ENCODE assay signal across 20 mouse cellular contexts in the genomic region with DNA sequence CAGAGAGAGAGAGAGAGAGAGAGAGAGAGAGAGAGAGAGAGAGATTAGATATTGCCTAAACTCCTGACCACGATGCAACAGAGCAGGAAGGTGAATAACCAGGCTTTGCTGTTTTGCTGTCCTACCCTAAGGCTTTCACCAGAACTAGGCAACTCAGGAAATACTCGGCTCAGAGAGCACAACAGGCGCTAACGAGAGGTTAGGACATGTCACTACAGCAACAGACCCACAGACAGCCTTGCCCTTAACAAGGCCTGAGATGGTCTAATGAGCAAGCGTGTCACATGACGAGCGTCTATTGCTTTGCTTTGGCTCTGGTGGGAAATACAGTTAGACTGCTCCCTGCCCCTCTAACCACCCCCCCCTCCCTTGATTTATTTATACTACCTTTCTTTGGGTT. TPM values are rescaled to one million over a fixed set of nuclear protein-coding genes. Genes with fewer than 3 reads are reported as not detected.
DNase-seq lines count a peak whose midpoint lies in the region; ATAC-seq and TF ChIP-seq lines count a peak whose summit lies in the region.
"Had no signal": no experiment of that assay in that cellular context is flagged by ENCODE, and none has a peak within 500 bp of the region (broad histone marks: within the 10 kb centered on the region; RNA-seq: fewer than 3 reads in every experiment).

No protein-coding gene starts in this region.

- no peaks in the 10 kb centered on the region for H3K4me1 ChIP-seq in hindbrain, embryonic 16.5 days (ENCODE audit: control insufficient read depth, insufficient read depth, low read depth, low read length)
- no peaks in the 10 kb centered on the region; the same call in 1 of the 2 replicates for H3K4me1 ChIP-seq in hindbrain, postnatal 0 days (ENCODE audit: insufficient read depth, low read length)
- H3K4me1 ChIP-seq in megakaryocyte, embryonic 14.5 days = peaks cover 11% of the 10 kb centered on the region

- no peak overlapping the region for H3K4me3 ChIP-seq in hindbrain, embryonic 16.5 days (ENCODE audit: low read length)
- no peak overlapping the region for H3K4me3 ChIP-seq in hindbrain, postnatal 0 days (ENCODE audit: low read length)
- H3K4me3 ChIP-seq in megakaryocyte, embryonic 14.5 days (replicated peaks) = peak overlapping the region; percentile 7
- H3K4me3 ChIP-seq: erythroblast, embryonic 14.5 days; heart, adult 2 months; lung, embryonic 15.5 days; midbrain, embryonic 10.5 days had no signal

- no peak for TF ChIP-seq CTCF in hindbrain, postnatal 0 days (IDR thresholded peaks at IDR 0.05; ENCODE audit: low read depth)

- no peak overlapping the region for H3K4me2 ChIP-seq in hindbrain, embryonic 16.5 days (ENCODE audit: low read length)
- H3K4me2 ChIP-seq in hindbrain, postnatal 0 days (ENCODE audit: low read depth, low read length) = no peak overlapping the region
- H3K4me2 ChIP-seq: lung, embryonic 15.5 days had no signal

- no peak overlapping the region for H3K27ac ChIP-seq in hindbrain, embryonic 16.5 days (ENCODE audit: low read depth, low read length)
- H3K27ac ChIP-seq in hindbrain, postnatal 0 days = no peak overlapping the region
- H3K27ac ChIP-seq: heart, adult 2 months; kidney, postnatal 0 days; lung, embryonic 15.5 days; midbrain, embryonic 10.5 days had no signal

- no peaks in the 10 kb centered on the region for H3K36me3 ChIP-seq in hindbrain, embryonic 16.5 days (ENCODE audit: control insufficient read depth, insufficient read depth, low read length)
- H3K36me3 ChIP-seq in hindbrain, postnatal 0 days (ENCODE audit: insufficient read depth, low read length) = no peaks in the 10 kb centered on the region
- no peaks in the 10 kb centered on the region for H3K36me3 ChIP-seq in megakaryocyte, embryonic 14.5 days (replicated peaks; ENCODE audit: low read length)

- H3K9ac ChIP-seq in hindbrain, embryonic 16.5 days (ENCODE audit: low read depth, low read length) = no peak overlapping the region
- no peak overlapping the region for H3K9ac ChIP-seq in hindbrain, postnatal 0 days (replicated peaks; ENCODE audit: low read length)
- H3K9ac ChIP-seq: lung, embryonic 15.5 days had no signal

- no peaks in the 10 kb centered on the region for H3K27me3 ChIP-seq in hindbrain, embryonic 16.5 days (replicated peaks; ENCODE audit: control insufficient read depth, insufficient read depth, low read length)
- H3K27me3 ChIP-seq in hindbrain, postnatal 0 days (ENCODE audit: insufficient read depth, low read length) = no peaks in the 10 kb centered on the region
- H3K27me3 ChIP-seq in megakaryocyte, embryonic 14.5 days (replicated peaks) = no peaks in the 10 kb centered on the region
- H3K27me3 ChIP-seq: lung, embryonic 15.5 days had no signal

- no peak for DNase-seq in hindbrain, postnatal 0 days (ENCODE audit: low spot score)
- DNase-seq in spleen, postnatal 36 days (ENCODE audit: low spot score in 2 of 2) = peak; percentile 20 to 22
- no peak for DNase-seq in spleen, adult 18-20 months
- no peak for DNase-seq in embryo, embryonic 10 days (ENCODE audit: low spot score)
- DNase-seq: adrenal gland, adult 8-10 months; cerebellum, adult 8-10 months; embryo, embryonic 11 days; heart, adult 2 months; layer of hippocampus, adult 9-11 months; liver; right cerebral cortex, postnatal 14 days had no signal

- no peaks in the 10 kb centered on the region for H3K9me3 ChIP-seq in hindbrain, embryonic 16.5 days (ENCODE audit: control insufficient read depth, low read length)
- H3K9me3 ChIP-seq in hindbrain, postnatal 0 days (ENCODE audit: low read length) = no peaks in the 10 kb centered on the region
- H3K9me3 ChIP-seq in megakaryocyte, embryonic 14.5 days = no peaks in the 10 kb centered on the region
- H3K9me3 ChIP-seq: lung, embryonic 15.5 days; midbrain, embryonic 10.5 days had no signal

- WGBS in hindbrain, embryonic 16.5 days = 54% methylated on average over 7 of the region's 7 CpGs
- WGBS in hindbrain, postnatal 0 days = 55% methylated on average over 7 of the region's 7 CpGs

- 0 out of 2 replicates have a peak, but pooled peaks have one; percentile 34 for ATAC-seq in hindbrain, embryonic 16.5 days
- ATAC-seq in hindbrain, postnatal 0 days = no peak
- ATAC-seq in erythroblast, adult 5-6 weeks (replicated peaks; ENCODE audit: low FRiP score, poor library complexity, severe bottlenecking) = no peak

RNA-seq across cellular contexts. Expression of gene Gm17364, which starts 53.8 kb away (rescaled TPM):
- not detected in 2 replicates for polyA plus RNA-seq in hindbrain, embryonic 16.5 days (2015; fragmentation: Nextera tagmentation; extraction: Ambion mirVana)
- not detected in 2 replicates for total RNA-seq in hindbrain, postnatal 0 days (2014; rRNA removed)
- polyA plus RNA-seq in hindbrain, postnatal 0 days (2015; fragmentation: Nextera tagmentation; extraction: Ambion mirVana) = not detected in 2 replicates
- not detected in 2 replicates for polyA plus RNA-seq in megakaryocyte, embryonic 14.5 days (2012; ENCODE audit: insufficient read depth, low replicate concordance)
- not detected in 2 replicates for total RNA-seq in erythroblast, adult 5-6 weeks (2015; ENCODE audit: low replicate concordance)
- not detected in 2 replicates for total RNA-seq in erythroblast, adult 5-6 weeks (2017; ENCODE audit: low replicate concordance)
- total RNA-seq: adrenal gland, adult 8-10 months; heart, adult 2 months; MEL had no signal
- polyA plus RNA-seq: erythroblast, embryonic 14.5 days; heart, adult 2 months; heart, postnatal 0 days; kidney, postnatal 0 days; lung, embryonic 15.5 days; midbrain, embryonic 10.5 days had no signal

Comparison
In these comparisons a context has a peak if more than half of its experiments do, and no peak if none do; other contexts are left out.
1. DNase-seq: peak in spleen, postnatal 36 days (2 of 2); none in hindbrain, postnatal 0 days (single experiment), spleen, adult 18-20 months (0 of 2) and embryo, embryonic 10 days (single experiment).